Mouse (Mus musculus) left cerebral cortex, postnatal 4 days (tissue): ENCODE measurements around the gene Gm3045. TPM values are rescaled to one million over a fixed set of nuclear protein-coding genes. Genes with fewer than 3 reads are reported as not detected.

Source experiments
- DNase-seq: peaks from one replicate; pipeline ENCODE4 v3.0.0-alpha.2; 2022
- intact Hi-C: fragments of 180-260 bp; cut with DNase I; formaldehyde crosslinking; loops from one replicate; pipeline ENCODE4 v1.15.1; 2025
- total RNA-seq, 2 experiments: library from RNA; stranded (reverse); gene quantifications; 2 replicates each; pipeline ENCODE4 v1.2.3; 2021

Gm3045 gene
- not detected for total RNA-seq

DNA sequence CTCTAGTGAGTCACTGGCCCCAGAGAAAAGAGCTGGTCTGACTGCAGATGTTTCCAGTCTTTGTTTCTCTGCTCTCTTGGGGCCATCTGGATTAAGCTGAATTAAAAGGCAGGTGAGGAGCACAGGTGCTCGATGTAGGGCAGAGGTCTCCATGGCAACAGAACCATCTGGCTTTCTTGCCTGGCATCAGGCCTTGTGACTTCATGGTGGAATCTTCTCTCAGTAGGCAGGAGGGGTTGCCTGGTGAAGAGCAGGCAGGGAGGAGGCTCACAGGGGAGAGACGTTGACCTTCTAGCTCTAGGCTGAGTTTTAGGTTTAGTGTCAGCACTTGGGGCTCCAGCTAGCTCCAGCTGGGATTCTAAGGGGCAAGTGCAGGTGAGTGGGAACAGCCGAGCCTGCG lies at the start of gene Gm3045:
Gene Gm3045 (plus strand): TSS at position 230 of the 400 bp plus-strand sequence.
- DNase-seq, result no peak
- intact Hi-C loops, result loop anchor here (5.0 kb wide), 1 partner anchor 224 kb away; no protein-coding TSS in a partner anchor

DNA sequence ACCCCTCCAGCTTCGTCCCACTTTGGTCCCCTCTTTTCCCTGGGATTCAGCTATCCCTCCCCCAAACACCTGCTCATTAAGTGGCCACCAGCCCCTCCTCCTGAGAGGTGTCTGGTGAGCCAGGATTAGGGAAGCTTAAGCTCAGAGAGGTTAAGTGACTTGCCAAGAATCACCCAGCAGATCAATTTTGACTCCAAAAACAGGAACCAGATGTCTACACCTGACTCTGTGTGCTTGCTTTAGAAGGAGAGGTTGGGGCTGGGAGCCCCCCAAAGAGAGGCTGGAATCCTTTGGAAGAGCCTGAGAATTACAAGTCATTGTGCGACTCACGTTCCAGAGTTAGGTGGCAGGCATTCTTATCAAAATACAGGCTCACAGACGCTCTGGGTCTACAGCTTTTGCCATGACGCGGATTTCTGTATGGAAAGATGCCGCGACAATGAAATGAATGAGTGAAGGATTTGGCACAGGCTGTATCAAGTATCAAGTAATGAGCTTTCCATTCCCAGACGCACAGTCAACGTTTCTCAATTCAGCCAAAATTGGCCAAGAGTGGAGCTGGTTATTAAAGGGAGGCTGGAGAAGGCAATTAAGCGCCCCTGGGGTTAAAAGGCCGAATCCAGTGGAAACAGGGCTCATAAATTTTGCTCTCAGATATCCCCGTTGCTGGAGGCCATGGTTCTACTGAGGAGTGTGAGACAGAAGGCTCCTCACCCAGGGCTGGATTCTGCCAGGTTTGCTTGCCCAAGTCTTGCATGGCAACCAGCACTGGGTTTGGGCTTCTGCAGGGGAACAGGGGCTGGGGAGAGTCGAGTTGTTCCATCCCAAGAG lies 45.3 kb upstream of the Gm3045 start:
- intact Hi-C loops, result no loop called here
- DNase-seq, result no peak

DNA sequence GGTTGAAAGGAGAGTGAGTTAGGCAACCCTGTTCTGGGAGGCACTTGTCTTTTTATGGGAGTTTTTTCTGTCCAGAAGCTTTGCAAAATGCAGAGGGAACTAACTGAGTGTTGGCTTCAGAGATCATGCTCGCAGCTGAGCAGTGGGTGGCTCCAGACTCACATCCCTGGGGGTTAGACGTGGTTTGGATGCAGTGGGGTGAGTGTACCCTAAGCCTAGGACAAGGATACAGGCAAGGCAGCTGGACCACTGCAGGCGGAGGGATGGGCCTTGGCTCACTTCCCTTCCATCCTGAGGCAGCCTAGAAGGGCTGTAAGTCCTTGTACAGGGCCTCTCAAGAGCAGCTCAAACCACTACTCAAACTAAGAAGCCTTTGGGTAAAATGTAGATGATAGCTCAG lies 43.0 kb upstream of the Gm3045 start:
- intact Hi-C loops, result no loop called here
- no peak for DNase-seq

GRCm38 (mm10) chr13:56386411-56386810 lies 40.0 kb upstream of the Gm3045 start:
- intact Hi-C loops, result no loop called here
- DNase-seq, result no peak

DNA sequence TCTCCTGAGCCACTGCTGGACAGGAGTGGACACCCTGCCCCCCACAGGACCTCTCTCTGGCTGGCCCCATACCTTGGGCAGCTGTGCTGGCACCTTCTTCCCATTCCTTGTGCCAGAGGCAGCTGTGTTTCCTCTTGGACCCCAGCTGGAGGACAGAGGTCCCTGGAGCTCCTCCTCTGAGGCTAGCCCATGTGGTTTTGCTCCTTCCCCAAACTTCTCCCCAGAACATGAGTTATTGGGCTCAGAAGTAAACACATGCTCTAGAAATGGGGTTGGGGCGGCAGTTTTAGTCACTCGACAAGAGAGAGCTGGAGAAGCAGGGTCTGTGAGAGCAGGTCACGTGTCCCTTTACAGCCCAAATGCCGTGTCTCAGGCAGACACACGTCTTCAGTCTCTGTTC lies 39.0 kb upstream of the Gm3045 start:
- no peak for DNase-seq

DNA sequence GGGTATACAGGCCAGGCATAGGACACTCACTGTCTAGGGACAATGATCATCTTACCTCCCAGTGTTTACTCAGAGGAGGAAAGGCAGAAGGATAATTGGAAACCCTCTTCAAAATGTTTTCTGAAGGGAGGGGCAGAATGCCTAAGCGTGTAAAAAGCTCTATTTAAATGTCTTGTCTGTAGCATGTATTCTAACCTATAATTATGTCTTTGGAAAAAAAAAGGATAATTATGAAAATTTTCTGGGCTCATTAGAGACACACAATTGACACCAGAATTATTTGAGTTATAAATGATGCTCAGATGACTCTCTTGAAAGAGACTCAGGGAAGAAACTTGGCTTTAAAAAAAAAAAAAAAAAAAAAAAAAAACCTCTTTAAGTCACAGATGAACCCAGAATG lies 38.4 kb upstream of the Gm3045 start:
- intact Hi-C loops, result no loop called here
- DNase-seq, result no peak

More for the DNA sequence above, 39.0 kb upstream of the Gm3045 start:
- intact Hi-C loops, result no loop called here

GRCm38 (mm10) chr13:56397572-56397971 lies 28.8 kb upstream of the Gm3045 start:
- intact Hi-C loops, result no loop called here
- peak; percentile 75 for DNase-seq

GRCm38 (mm10) chr13:56401186-56401585 lies 25.2 kb upstream of the Gm3045 start:
- DNase-seq, result no peak
- intact Hi-C loops, result no loop called here

DNA sequence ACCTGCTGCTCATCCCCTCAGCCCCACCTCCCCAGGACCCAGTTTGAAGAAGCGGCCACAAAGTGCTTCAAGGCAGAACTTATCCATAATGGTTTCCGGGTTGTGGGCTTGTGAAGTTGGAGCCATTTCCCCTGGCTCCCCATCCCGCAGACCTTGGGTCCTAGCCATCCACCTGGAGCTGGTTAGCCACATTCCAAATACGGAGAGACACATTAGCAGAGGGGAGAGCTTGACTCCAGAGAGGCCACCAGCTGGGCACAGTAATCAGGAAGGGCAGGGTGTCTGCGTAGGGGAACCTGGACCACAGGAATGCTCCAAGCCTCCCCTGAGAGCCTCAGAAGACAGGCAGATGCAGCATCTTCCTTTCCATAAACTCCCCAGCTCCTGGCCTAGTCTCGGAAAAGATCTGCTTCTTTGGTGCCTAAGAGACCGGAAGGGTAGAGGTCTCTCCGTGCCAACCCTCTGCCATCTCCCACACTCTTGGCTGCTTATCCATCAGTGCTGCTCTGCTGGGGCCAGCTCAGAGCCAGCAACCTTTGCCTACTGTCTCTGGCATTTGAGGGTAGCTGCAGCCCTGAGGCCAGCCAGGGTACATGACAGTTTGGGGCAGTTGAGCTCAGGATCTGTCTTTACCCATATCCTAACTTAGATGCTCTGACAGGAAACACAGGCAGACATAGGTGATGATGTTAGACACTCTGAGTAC lies 22.9 kb upstream of the Gm3045 start:
- DNase-seq, result peak; percentile 39
- intact Hi-C loops, result no loop called here

GRCm38 (mm10) chr13:56404511-56405140 lies 21.8 kb upstream of the Gm3045 start:
- DNase-seq, result peak; percentile 35
- intact Hi-C loops, result no loop called here

GRCm38 (mm10) chr13:56412286-56412873 lies 14.0 kb upstream of the Gm3045 start:
- DNase-seq, result peak; percentile 69
- intact Hi-C loops, result no loop called here

DNA sequence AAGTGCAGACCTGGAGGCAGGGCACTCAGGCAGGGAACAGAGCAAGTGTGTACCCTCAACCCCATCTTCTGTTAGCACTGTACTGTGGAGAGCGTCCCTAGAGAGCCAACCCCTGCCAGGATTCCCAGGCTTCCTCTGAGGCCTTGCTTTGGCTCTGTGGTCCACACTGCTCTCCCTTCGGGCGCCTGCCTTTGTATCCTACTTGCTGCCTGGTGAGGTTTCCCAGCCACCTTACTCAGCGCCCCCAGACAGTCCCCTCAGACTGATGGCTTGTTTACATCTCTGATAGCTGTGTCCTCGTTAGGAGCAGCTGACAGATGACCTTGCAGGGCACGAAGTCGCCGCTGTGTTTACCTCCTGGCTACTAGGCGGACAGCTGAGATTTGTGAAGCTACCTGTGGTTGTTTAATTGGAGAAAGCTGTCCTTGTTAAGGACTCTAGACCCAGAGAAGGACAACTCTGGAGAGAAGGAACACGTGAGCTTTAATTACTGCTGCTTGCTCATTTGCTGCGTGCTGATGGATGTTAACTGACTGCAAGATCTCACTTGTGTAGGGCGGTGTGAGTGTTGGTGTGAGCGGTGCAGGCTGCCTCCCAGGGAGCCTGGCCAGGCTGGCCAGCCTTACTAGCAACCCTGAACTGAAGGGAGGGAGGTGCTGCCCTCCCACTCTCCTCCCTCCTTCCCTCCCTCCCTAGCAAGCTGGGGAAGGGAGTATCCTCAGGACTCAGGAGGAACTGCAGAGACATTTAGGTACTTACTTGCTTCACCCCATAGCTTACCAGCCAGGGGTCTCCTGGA lies 7.5 kb upstream of the Gm3045 start:
- intact Hi-C loops, result no loop called here

DNA sequence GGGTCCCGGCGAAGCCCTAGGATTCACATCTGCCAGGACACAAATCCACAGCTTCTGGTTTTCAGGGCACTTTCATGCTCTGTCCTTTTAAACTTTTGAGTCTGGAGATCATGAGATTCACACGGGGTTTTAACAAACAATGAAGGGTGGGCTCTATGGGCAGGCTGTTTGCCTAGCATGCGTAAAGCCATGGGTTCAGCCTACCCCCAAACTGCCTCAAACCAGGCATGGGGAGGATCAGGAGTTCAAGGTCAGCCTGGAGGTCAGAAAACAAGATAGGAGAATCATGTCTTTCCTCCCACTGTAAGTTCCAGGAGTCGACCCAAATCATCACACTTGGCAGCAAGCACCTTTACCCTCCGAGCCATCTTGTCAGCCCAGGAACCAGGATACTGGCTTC lies 6.9 kb upstream of the Gm3045 start:
- DNase-seq, result no peak
- intact Hi-C loops, result no loop called here

More for the DNA sequence above, 7.5 kb upstream of the Gm3045 start:
- no peak for DNase-seq

DNA sequence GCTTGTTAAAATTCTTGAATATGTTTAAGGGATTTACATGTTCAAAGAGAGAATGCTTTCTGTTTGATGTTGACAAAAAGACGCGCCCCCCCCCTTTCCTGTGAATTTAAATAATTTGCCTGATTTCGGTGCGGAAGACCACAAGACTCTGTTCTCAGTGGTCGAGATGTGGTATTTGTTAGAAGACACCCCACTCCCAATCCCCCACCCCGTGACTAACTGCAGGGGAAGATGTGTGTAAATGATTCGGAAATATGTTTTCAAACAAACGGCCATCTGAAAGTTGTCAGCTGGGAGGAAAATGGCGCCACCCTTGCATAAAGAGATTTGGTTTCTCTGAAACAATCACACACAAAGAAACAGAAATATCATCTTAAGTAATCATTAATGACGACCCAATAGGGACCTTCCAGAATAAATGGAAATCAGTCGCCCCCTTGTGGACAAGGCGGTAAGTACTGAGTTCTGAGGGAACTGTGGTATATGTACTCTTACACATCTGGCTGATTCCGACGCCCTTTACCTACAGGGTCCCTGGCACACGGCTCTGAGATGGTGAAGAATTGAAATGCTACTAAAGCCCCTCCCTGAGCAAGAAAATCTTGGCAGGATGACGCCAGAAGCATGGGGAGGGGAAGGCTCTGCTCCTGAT lies 4.2 kb upstream of the Gm3045 start:
- intact Hi-C loops, result loop anchor here (2.0 kb wide), 1 partner anchor 143 kb away; no protein-coding TSS in a partner anchor
- peak; percentile 79 for DNase-seq

DNA sequence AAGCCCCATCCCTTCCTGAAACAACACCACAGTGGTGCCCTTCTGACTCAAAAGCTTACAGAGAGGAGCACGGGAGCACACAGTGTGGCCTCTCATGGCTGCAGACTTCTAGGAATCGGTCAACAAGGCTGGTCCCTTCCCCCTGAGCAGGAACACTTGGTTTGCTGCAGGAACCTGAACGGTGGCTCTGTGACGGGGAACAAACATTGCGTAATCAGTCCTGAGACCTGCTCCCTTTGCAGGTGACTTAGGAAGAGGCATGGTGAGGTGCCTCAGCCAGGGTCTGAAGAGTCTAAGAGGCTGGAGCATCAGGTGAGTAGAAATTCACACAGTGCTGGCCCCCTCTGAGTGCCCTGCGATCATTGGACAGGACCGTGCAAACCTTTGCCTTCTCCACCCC lies 463 bp upstream of the Gm3045 start:
- intact Hi-C loops, result loop anchor here (5.0 kb wide), 1 partner anchor 224 kb away; no protein-coding TSS in a partner anchor

GRCm38 (mm10) chr13:56428724-56429500 lies 2.5 kb downstream of the Gm3045 start:
- peak; percentile 90 for DNase-seq
- intact Hi-C loops, result loop anchor here (5.0 kb wide), 1 partner anchor 227 kb away; no protein-coding TSS in a partner anchor

More for the DNA sequence above, 463 bp upstream of the Gm3045 start:
- no peak for DNase-seq

GRCm38 (mm10) chr13:56432496-56432895 lies 6.1 kb downstream of the Gm3045 start:
- DNase-seq, result peak; percentile 72
- intact Hi-C loops, result no loop called here

GRCm38 (mm10) chr13:56433466-56433865 lies 7.1 kb downstream of the Gm3045 start:
- intact Hi-C loops, result no loop called here
- DNase-seq, result peak; percentile 87

GRCm38 (mm10) chr13:56434311-56434751 lies 7.9 kb downstream of the Gm3045 start:
- intact Hi-C loops, result no loop called here

More at GRCm38 (mm10) chr13:56434311-56434751, 7.9 kb downstream of the Gm3045 start:
- DNase-seq, result no peak
